Mouse (Mus musculus) left cerebral cortex, postnatal 10 days (tissue): Measurements from ENCODE around the gene Cyp26a1. TPM values are rescaled to one million over a fixed set of nuclear protein-coding genes. Genes with fewer than 3 reads are reported as not detected.
A peak's percentile ranks its signal among the peaks of the same experiment; 100 is the strongest.

Source experiments
- DNase-seq, 2 experiments: peaks; one replicate each; pipeline ENCODE4 v3.0.0; 2021 to 2022; ENCODE audit warnings: low spot score in 2 of 2, mixed read lengths in 1 of 2; ENCODE audit errors: extremely low spot score in 1 of 2
- intact Hi-C: fragments of 180-260 bp; cut with DNase I; formaldehyde crosslinking; loops from one replicate; pipeline ENCODE4 v1.15.1; 2025
- total RNA-seq, 2 experiments: library from RNA; stranded (reverse); gene quantifications; 2 replicates each; pipeline ENCODE4 v1.2.3; 2021

Cyp26a1 gene
- total RNA-seq, 2 experiments from 2014 or later, result 0.34 TPM; not detected in 1

DNA sequence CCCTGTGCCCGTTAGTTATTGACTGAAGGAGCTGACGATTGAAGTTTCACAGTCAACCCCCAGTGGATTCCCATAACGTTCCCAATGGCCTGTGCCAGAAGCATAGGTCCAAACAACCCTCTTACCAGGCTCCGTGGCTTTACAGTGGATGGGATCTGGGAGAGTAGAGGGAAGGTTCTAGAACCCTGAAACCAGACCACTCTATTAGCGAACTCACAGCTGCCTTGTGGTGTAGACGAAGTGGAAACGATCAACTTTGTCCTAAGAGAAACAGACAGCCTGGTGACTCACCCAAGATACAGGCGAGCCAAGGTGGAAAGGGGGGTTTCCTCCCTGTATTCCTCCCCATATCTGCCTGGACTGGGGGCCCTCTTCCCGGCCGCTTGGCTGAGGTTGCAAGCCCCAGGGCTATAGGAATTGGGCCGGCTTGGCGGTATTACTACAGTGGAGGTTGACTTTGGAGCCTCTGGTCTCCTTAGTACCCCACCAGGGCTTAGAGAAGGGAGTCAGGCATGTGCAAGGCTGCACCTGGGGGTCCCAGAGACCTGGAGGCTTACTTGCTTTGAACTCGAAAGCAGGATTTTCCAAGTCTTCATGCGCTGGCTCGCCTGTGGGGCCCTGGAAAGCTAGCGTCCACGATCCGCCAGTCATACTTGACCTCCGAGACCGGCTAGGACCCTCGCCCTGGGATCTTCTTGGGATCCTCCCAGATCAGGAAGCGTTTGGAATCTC is 829 bp upstream of the Cyp26a1 start:
- intact Hi-C loops, result no loop called here
- no peak for DNase-seq

DNA sequence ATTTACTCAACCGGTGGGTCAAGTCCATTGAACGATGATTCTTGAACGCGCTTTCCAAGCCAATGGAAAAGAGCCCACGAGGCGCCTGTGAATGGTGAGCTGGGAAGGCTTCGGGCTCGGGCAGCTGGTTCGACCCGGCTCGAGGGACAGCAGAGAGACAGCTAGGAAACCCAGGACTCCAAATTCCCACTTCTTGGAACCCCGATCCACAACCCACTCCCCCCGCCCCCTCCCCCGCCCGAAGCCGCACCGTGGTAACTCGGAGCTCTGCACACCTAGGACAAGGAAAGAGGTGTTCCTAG is 312 bp upstream of the Cyp26a1 start:
- DNase-seq, result no peak
- intact Hi-C loops, result no loop called here

DNA sequence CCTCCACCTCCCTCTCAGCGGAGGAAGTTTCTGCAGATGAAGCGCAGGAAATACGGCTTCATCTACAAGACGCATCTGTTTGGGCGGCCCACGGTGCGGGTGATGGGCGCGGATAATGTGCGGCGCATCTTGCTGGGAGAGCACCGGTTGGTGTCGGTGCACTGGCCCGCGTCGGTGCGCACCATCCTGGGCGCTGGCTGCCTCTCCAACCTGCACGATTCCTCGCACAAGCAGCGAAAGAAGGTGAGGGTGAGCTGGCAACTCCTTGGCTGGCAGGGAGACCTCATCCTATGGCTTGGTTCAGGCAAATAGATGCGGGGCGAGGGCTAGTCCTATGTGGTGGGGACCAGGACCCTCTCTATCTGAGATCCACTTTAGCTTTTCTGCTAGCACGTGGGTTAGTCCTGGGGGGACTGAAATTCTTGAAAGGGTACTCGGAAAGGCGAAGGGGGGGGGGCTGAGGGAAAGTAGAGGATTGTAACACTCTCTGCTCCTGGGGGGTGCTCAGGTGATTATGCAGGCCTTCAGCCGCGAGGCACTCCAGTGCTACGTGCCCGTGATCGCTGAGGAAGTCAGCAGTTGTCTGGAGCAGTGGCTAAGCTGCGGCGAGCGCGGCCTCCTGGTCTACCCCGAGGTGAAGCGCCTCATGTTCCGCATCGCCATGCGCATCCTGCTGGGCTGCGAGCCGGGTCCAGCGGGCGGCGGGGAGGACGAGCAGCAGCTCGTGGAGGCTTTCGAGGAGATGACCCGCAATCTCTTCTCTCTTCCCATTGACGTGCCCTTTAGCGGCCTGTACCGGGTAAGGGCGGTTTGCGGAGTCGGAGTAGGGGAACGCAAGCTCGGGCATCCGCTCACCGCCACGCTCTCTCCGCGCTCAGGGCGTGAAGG is 919 bp downstream of the Cyp26a1 start:
- peak in 1 of 2 experiments; percentile 29 for DNase-seq

DNA sequence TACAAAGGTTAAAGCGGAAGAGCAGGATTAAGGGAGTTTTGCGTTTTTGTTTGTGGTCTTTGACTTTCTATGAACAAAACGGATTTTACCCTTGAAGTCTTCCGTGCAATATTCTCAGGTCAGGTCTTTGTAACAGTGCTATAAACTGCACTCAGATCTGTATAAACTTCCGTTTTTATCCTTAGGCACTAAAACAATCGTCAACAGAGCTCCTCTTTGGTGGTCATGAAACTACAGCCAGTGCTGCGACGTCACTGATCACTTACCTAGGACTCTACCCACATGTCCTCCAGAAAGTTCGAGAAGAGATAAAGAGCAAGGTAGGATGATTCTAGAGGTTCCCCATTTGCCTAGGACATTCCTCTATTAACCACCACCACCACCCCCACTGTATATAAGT is 2.1 kb downstream of the Cyp26a1 start:
- no peak for DNase-seq
- intact Hi-C loops, result loop anchor here (5.0 kb wide), 1 partner anchor 233 kb away; no protein-coding TSS in a partner anchor

More for the DNA sequence above, 919 bp downstream of the Cyp26a1 start:
- intact Hi-C loops, result no loop called here

DNA sequence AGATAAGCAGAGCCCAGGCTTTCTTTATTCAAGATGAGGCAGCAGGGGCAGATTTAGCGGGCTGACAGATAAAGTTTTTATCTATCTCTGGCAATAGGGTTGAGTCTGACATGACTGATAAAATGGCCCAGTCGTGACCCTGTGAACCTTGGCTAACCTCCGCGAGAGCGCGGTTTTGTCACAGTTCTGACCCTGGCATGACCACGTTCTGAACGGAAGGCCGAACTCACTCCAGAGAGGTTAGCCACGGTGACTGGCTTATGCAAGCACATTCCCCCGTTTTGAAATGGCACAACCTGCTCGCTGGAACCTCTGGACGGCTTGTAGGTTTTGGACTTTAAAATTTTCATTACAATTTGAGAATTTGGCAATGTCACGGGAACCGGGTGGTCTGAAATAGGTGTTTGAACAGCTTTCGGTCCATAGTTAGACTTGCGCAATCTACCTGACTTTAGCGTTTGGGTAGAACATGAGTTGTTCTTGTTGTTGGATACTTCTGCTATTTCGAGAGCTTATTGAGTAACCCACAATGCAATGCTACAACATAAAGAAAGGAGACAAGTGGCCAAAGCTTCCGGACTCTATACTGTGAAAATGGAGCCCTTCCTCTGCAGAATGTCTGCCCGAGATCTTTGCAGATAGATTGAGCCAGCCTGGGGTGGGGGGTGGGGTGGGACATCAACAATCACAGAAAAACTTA is 4.9 kb downstream of the Cyp26a1 start:
- no peak for DNase-seq
- intact Hi-C loops, result loop anchor here (5.0 kb wide), 1 partner anchor 230 kb away; no protein-coding TSS in a partner anchor

DNA sequence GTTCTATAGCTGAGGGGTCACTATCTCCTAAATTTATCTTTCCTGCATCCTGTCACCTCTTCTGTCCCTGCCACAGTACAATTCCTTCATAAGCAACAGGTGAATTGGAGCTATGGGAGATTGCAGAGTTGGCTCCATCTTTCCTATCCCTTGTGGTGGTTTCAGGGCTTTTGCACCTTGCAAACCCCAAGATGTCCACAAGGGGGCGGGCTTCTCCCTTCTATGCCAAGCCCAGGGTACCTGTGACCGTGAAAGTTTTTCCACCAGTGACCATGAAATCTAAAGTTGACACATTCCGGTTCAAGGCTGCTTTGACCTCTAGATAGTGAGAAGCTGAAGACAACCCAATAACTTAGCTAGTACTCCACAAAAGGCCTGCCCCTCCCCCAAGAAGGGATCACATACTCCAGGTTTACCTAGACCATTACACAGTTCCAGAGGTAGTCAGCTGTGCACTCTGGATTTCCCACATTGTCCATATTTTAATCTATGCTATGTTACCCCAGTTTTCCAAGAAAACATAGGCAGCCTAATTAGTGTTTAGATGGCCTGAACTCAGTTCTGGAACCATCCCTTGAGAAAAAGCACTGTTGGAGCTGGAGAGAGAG is 6.4 kb downstream of the Cyp26a1 start:
- intact Hi-C loops, result loop anchor here (2.0 to 5.0 kb wide), 2 partner anchors 183 to 228 kb away; no protein-coding TSS in a partner anchor
- DNase-seq, result peak; percentile 56 to 65

DNA sequence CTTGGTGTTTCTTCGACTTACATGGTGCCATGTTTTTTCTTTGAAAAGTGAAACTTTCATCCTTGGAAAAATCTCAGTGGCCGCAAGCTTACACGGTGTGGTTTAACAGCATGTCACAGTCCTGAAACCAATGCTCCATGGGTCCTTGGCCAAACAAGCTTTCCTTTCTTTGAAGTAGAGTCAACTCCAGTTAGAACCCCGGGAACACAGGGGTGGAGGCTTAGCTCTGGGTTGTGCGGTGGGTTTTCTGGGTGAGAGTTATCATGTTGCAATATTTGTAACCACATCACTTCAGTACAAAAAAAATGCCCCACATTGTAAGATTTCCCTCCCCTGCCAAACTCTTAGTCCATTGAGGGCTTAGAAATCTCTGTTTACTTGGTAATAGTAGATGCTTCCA is 8.1 kb downstream of the Cyp26a1 start:
- DNase-seq, result no peak
- intact Hi-C loops, result loop anchor here (2.0 kb wide), 1 partner anchor 181 kb away; no protein-coding TSS in a partner anchor

DNA sequence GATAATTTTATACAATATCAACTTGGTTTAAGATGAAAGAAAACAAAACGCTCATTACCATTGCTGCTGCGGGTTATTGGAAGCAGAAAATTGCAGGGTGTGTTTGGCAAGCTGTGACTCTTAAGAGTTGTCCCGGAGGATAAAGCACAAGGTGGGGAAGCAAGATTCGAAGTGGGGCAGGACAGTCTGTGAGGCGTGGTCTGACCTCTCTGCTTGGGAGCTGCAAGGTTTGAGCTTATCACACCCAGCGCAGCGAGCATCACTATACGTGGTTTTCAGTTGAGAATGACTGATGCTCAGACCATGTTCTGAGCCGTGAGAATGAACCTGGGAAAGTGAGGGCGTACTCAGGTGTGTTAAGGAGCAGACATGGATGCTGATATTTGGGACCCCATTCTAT is 17.1 kb downstream of the Cyp26a1 start:
- no peak for DNase-seq
- intact Hi-C loops, result no loop called here

DNA sequence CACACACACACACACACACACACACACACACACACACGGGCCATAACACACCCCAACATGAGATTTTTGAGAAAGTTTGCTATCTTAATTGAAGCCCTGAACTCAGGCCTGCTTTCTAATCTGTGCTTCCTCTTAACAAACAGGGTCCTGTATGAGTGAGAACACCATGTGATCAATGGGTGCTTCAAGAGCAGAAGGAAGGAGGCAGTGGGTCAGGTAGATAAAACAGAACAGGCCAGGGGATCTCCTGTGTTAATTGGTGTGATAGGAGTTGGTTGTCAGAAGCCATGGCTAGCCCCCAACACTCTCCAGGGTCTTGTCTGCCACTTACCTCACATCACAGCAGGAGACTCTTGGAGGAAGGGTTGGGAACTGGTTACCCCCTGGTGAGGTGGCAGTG is 18.4 kb downstream of the Cyp26a1 start:
- intact Hi-C loops, result no loop called here
- no peak for DNase-seq

DNA sequence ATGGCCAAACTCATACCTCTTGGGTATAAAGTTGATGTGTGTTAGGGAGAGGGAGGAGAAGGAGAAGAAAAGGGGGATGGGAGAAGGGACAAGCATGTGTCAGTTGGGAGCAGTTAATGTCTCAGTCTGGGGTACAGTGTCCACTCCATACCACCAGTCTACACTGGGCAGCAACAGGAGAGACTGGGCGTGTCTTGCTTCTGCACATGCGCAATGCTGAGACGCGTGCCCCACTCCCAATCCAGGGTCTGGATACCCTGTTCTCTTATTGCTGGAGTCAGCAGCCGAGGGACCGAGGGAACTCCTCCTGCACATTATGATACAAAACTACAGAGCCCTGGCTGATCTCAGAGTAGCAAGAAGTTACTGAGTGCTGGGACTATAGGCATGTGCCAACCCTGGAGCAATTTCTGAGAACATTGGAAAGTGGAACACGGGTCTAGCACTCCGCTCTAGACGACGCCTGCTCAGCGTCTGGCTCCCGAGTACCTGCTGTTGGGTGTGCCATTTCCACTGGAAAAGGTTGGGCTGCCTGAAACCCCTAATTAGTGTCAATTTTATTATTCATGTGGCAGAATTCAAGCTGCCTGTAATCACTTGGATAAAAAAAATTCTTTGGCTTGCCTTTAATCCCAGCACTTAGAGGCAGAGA is 19.1 kb downstream of the Cyp26a1 start:
- intact Hi-C loops, result no loop called here
- DNase-seq, result no peak

DNA sequence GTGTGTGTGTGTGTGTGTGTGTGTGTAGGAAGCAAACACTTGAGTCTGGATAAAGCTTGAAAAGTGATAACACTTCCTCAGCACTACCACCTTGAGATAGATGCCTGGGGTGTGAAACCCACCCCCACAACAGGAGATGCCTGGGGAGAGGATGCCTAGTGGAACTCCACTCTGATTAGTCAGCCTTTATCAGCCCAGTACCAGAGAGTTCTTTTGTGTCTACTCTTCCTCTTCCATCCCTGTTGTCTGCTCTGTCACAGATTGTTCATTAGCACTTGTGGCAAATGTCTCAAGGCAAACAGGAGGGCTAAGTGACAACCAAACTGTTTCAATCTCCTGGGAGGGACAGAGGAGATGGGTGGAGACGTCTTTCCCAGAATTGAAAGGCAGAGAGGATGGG is 21.6 kb downstream of the Cyp26a1 start:
- no peak for DNase-seq
- intact Hi-C loops, result no loop called here

DNA sequence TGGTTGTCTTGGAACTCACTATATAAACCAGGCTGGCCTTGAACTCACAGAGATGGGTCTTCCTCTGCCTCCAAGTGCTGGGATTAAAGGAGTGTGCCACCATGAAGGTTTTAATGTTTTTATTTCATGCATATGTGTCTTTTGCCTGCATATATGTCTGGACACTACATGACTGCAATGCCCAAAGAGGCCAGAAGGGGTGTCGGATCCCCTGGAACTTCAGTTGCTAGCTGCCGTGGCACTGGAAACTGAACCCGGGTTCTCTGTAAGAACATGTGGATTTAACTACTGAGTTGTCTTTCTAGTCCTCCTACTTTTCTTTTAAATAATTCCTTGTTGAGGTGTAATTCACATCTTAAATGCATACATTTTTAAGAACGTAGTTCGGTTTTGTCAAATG is 27.0 kb downstream of the Cyp26a1 start:
- intact Hi-C loops, result no loop called here

DNA sequence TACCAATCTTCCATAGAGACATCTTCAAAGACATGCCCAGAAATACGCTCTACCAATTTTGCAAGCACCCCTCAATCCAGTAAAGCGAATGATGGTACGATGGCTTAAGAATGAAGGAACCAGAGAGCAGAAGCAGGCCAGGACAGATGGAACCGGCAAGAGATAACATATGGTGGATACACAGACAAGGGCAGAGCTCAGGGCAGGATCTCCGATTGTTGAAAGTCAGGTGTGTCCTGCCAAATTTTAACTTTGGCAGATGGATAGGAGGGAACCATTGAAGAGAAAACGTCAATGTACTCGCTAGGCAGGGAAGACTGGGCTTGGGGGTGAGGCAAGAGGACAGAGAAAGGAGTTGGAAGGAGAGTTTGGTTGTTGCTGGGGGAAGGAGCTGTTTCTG is 29.0 kb downstream of the Cyp26a1 start:
- intact Hi-C loops, result no loop called here

More for the DNA sequence above, 27.0 kb downstream of the Cyp26a1 start:
- DNase-seq, result no peak

DNA sequence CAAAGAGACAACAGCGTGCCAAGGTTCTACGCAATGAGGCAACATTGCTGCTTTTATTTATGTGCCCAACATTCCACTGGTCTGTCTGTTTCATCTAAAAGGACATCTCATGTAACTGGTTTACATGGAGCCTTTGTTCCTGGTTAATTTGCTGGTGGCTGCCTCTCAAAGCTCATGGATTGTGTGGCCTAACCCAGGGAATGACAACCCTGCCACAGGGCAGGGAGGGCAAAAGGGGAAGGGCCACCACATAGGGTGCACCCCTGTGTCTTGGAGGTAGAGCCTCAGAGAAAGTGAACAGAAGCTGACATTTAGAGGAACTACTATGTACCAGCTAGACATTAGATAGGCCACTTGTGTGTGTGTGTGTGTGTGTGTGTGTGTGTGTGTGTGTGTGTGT is 29.8 kb downstream of the Cyp26a1 start:
- intact Hi-C loops, result no loop called here
- no peak for DNase-seq

More for the DNA sequence above, 29.0 kb downstream of the Cyp26a1 start:
- no peak for DNase-seq

DNA sequence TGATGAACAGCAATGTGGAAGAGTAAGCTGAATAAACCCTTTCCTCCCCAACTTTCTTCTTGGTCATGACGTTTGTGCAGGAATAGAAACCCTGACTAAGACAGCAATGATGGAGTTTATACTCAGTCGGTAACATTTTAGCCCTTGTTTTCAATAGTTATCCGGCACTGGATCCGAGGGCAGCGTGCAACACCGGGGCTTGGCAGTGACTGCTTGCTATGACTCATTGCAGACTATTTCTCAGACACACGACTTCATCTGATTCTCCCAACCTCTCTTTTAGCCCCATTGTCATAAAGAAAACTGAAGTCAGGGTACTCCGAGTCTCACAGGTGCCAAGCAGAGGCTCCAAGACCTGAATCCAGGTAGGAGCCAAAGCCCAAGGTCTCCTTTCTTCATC is 37.8 kb downstream of the Cyp26a1 start:
- intact Hi-C loops, result no loop called here
- DNase-seq, result no peak

DNA sequence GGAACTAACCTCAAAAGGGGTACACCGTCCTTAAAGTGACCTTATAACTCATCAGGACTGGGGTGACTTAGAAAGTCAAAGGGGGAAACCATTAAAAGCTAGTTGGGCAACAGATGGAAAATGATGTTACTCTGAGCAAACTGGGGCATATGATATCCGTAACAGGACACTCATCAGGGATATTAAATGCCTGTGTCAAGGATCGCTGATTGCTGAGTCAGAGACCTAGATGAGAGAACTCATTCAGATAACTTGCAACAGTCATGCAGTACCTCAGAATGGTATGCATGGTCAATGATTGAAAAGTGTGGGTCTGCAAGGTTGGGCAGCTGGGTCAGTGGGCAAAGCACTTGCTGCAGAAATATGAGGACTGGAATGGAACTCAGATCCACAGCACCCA is 41.0 kb downstream of the Cyp26a1 start:
- no peak for DNase-seq
- intact Hi-C loops, result no loop called here

DNA sequence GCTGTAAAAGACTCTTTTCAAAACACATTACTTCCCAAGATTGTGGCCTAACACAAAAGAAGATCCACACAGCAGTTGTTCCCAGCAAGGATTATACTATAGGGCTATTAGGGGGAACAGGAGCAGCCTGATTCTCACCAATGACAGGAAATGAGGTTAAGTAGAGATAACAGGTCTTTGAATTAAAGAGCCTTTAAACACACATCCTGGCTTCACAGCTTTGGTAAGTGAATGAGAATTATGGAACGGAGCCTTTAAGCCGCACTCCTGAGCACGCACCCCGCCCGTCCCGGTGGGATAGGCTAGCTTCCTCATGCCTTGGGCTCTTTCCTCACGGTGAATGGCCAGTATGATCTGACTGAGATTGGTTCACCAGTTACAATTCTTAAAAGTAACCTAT is 42.4 kb downstream of the Cyp26a1 start:
- intact Hi-C loops, result no loop called here
- DNase-seq, result no peak
